Mouse (Mus musculus) hindbrain, postnatal 0 days (tissue): Measurements from ENCODE around the gene Mrfap1. TPM values are rescaled to one million over a fixed set of nuclear protein-coding genes. Genes with fewer than 3 reads are reported as not detected.

Experiments
- ATAC-seq: fragments of 200-750 bp; cut with Nextera tagmentation; 2 replicates; pipeline ENCODE4 v1.8.0; 2017; ENCODE audit warnings: mild to moderate bottlenecking, moderate TSS enrichment, moderate library complexity
- DNase-seq: peaks from one replicate; pipeline ENCODE4 v3.0.0-alpha.2; 2015; ENCODE audit warnings: low spot score
- H3K27ac ChIP-seq: fragments of 300-500 bp; sonication (generic); 2 replicates; pipeline ENCODE4 v1.5.1; 2014; ENCODE audit warnings: mild to moderate bottlenecking
- H3K27me3 ChIP-seq: fragments of 300-500 bp; sonication (generic); 2 replicates; pipeline ENCODE4 v1.6.1; 2014; ENCODE audit warnings: low read length, mixed read lengths; ENCODE audit not compliant: insufficient read depth
- H3K36me3 ChIP-seq: fragments of 300-500 bp; sonication (generic); 2 replicates; pipeline ENCODE4 v1.6.1; 2014; ENCODE audit warnings: low read length, mixed read lengths; ENCODE audit not compliant: insufficient read depth
- H3K4me1 ChIP-seq: fragments of 300-500 bp; sonication (generic); 2 replicates; pipeline ENCODE4 v1.6.1; 2014; ENCODE audit warnings: antibody characterized with exemption, low read length, mixed read lengths; ENCODE audit not compliant: insufficient read depth
- H3K4me2 ChIP-seq: fragments of 300-500 bp; sonication (generic); 2 replicates; pipeline ENCODE4 v1.6.1; 2014; ENCODE audit warnings: low read depth, mild to moderate bottlenecking, low read length, moderate library complexity, mixed read lengths
- H3K4me3 ChIP-seq: fragments of 300-500 bp; sonication (generic); 2 replicates; pipeline ENCODE4 v1.5.1; 2014; ENCODE audit warnings: low read length
- H3K9ac ChIP-seq: fragments of 300-500 bp; sonication (generic); replicated peaks from 2 replicates; pipeline ENCODE4 v1.6.1; 2014; ENCODE audit warnings: mild to moderate bottlenecking, low read length, moderate library complexity, mixed read lengths
- H3K9me3 ChIP-seq: fragments of 300-500 bp; sonication (generic); 2 replicates; pipeline ENCODE4 v1.6.1; 2016; ENCODE audit warnings: low read length, mixed read lengths
- CTCF ChIP-seq: IDR thresholded peaks from 2 replicates; pipeline ENCODE4 v1.5.1; 2016; ENCODE audit warnings: antibody characterized with exemption, control low read depth, low read depth
- WGBS: fragments of 180-500 bp; shearing (Covaris S2); extraction: QIAGEN DNeasy Blood & Tissue Kit; methylation state at CpG from one replicate; pipeline ENCODE4 v1.1.7; 2014; 5-methylcytosine and 5-hydroxymethylcytosine counted together
- polyA plus RNA-seq: library from polyadenylated mRNA; unstranded; fragments of >200 nt; fragmentation: Nextera tagmentation; extraction: Ambion mirVana; gene quantifications from 2 replicates; pipeline ENCODE4 v1.2.1, GENCODE M21; 2015
- total RNA-seq: library from RNA; depleted of rRNA; stranded (reverse); fragments of >200 nt; gene quantifications from 2 replicates; pipeline ENCODE4 v1.2.3, GENCODE M21; 2014

The Mrfap1 gene
- total and polyA plus RNA-seq, 2 experiments from 2014 or later, result 278 to 443 TPM

GRCm38 (mm10) chr5:36772586-36772985, 24.0 kb downstream of the Mrfap1 start:
- no peak for ATAC-seq
- 86% methylated on average over 5 of the region's 5 CpGs for WGBS
- Histone ChIP-seq H3K9ac (no peak overlapping the region), H3K4me1 (no peaks in the 10 kb centered on the region), H3K9me3 (no peaks in the 10 kb centered on the region), H3K36me3 (no peaks in the 10 kb centered on the region), H3K27ac (no peak overlapping the region), H3K4me2 (no peak overlapping the region), H3K27me3 (no peaks in the 10 kb centered on the region), H3K4me3 (no peak overlapping the region)
- no peak for DNase-seq
- TF ChIP-seq CTCF, result no peak

GRCm38 (mm10) chr5:36769603-36770002, 27.0 kb downstream of the Mrfap1 start:
- H3K9ac ChIP-seq, result no peak overlapping the region
- no peaks in the 10 kb centered on the region for H3K27me3 ChIP-seq
- H3K4me1 ChIP-seq, result peaks cover 6% of the 10 kb centered on the region; the same call in 1 of the 2 replicates
- H3K36me3 ChIP-seq, result no peaks in the 10 kb centered on the region
- DNase-seq, result no peak
- no peak for ATAC-seq
- no peaks in the 10 kb centered on the region for H3K9me3 ChIP-seq
- H3K27ac ChIP-seq, result no peak overlapping the region
- no peak overlapping the region for H3K4me2 ChIP-seq
- 58% methylated on average over 3 of the region's 3 CpGs for WGBS
- TF ChIP-seq CTCF, result no peak
- no peak overlapping the region for H3K4me3 ChIP-seq

GRCm38 (mm10) chr5:36766958-36767703, 29.4 kb downstream of the Mrfap1 start:
- no peaks in the 10 kb centered on the region for H3K27me3 ChIP-seq
- peaks cover 6% of the 10 kb centered on the region; the same call in 1 of the 2 replicates for H3K4me1 ChIP-seq
- no peaks in the 10 kb centered on the region for H3K9me3 ChIP-seq
- H3K36me3 ChIP-seq, result no peaks in the 10 kb centered on the region
- no peak overlapping the region for H3K4me3 ChIP-seq
- DNase-seq, result peak; percentile 75
- no peak overlapping the region for H3K4me2 ChIP-seq
- TF ChIP-seq CTCF, result no peak
- H3K27ac ChIP-seq, result peak overlapping the region; percentile 68
- peak; percentile 92 for ATAC-seq
- no peak overlapping the region for H3K9ac ChIP-seq
- WGBS, result 22% methylated on average over 10 of the region's 10 CpGs

GRCm38 (mm10) chr5:36759848-36760247, 36.7 kb downstream of the Mrfap1 start:
- Histone ChIP-seq H3K27ac (no peak overlapping the region), H3K4me1 (no peaks in the 10 kb centered on the region), H3K36me3 (no peaks in the 10 kb centered on the region), H3K4me2 (no peak overlapping the region), H3K4me3 (no peak overlapping the region), H3K27me3 (no peaks in the 10 kb centered on the region), H3K9me3 (no peaks in the 10 kb centered on the region), H3K9ac (no peak overlapping the region)
- WGBS, result 73% methylated on average over 4 of the region's 4 CpGs
- ATAC-seq (no peak), DNase-seq (no peak)
- no peak for TF ChIP-seq CTCF

GRCm38 (mm10) chr5:36757033-36757432, 39.5 kb downstream of the Mrfap1 start:
- no peaks in the 10 kb centered on the region for H3K27me3 ChIP-seq
- TF ChIP-seq CTCF, result peak; percentile 57
- no peak overlapping the region for H3K27ac ChIP-seq
- peak; percentile 28 for DNase-seq
- no peaks in the 10 kb centered on the region for H3K36me3 ChIP-seq
- no peak overlapping the region for H3K9ac ChIP-seq
- H3K4me1 ChIP-seq, result no peaks in the 10 kb centered on the region
- WGBS, result 70% methylated on average over 5 of the region's 5 CpGs
- no peak overlapping the region for H3K4me3 ChIP-seq
- H3K9me3 ChIP-seq, result no peaks in the 10 kb centered on the region
- ATAC-seq, result no peak
- no peak overlapping the region for H3K4me2 ChIP-seq

GRCm38 (mm10) chr5:36750119-36751078, 46.2 kb downstream of the Mrfap1 start:
- DNase-seq (no peak), ATAC-seq (no peak)
- Histone ChIP-seq H3K4me1 (peaks cover 10% of the 10 kb centered on the region), H3K27me3 (no peaks in the 10 kb centered on the region), H3K4me3 (no peak overlapping the region), H3K27ac (no peak overlapping the region), H3K9me3 (no peaks in the 10 kb centered on the region), H3K4me2 (no peak overlapping the region), H3K9ac (no peak overlapping the region), H3K36me3 (no peaks in the 10 kb centered on the region)
- peak; percentile 50 for TF ChIP-seq CTCF
- 75% methylated on average over 9 of the region's 9 CpGs for WGBS
